Mouse (Mus musculus) cerebellum, postnatal 36 days (tissue): ENCODE data around the gene Prdm16.
A peak's percentile ranks its signal among the peaks of the same experiment; 100 is the strongest.

Experiments used
- DNase-seq, 2 experiments: peaks; one replicate each; pipeline ENCODE4 v3.0.0; 2021 to 2022; ENCODE audit warnings: mixed read lengths in 2 of 2

Prdm16 gene

DNA sequence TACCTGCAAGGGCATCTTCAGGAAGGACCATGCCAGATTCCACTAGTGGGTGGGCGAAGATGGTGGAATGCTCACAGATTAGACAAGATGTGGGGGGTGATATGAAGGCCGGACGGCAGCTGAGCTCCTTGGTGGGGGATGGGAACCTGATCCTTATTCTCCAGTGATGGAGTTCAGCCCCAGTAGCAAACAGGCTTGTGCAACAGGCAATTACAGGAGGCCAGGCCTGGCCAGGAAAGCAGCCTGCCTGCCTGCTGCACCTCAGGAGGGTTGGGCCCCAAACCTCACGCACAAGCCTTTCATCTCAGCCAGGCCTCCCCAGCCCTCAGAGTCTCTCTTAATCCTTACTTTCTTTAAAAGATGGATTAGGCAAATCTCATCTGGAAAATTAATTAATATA lies 124.9 kb downstream of the Prdm16 start:
- DNase-seq = no peak

DNA sequence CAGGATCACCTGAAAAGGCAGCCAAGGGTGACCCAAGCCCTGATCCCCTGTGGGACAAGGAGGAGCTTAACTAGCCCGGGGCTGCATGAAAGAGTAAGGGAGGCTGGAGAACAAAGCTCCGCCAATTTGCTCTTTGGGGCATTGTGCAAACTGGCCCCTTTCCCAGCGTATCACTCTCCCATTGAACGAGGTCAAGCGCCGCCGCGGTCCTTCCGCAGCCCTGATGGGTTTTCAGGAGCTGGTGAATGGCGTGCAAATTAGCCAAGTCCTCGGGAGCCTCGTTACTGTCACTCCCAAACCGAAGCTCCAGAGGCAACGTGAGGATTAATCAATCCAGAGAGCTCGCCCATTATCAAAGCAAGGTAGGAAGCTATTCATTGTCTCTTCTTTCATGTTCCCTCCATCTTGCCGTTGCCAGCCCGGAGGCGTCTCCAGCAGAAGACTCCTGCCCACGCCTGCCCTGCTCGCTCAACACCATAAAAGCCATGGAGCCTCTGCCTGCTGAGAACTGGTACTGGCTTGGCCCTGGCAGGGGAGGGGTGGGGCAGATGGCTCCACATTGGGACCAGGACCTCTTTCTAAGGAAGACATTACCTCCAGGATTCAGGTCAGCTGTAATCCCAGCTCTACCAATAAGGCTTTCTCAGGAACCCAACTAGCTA lies 129.8 kb downstream of the Prdm16 start:
- no peak for DNase-seq

DNA sequence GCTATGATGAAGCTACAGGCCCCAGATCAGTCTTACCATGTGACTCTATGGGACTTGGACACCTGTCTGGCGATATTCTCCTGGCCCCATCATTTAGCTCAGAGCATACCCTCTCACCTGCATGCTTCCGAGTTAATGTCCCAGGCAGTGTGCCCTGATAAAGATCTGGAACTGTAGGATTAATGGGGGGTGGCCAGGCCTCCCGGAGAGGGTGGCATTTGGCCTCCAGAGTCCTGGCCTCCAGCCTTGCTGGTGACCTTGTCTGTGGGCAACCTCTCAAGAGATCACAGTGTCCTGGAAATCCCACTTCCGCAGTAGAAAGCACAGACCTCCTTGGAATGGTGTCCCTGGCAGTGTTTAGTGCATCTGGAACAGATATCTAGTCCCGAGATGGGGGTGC lies 131.4 kb downstream of the Prdm16 start:
- no peak for DNase-seq

DNA sequence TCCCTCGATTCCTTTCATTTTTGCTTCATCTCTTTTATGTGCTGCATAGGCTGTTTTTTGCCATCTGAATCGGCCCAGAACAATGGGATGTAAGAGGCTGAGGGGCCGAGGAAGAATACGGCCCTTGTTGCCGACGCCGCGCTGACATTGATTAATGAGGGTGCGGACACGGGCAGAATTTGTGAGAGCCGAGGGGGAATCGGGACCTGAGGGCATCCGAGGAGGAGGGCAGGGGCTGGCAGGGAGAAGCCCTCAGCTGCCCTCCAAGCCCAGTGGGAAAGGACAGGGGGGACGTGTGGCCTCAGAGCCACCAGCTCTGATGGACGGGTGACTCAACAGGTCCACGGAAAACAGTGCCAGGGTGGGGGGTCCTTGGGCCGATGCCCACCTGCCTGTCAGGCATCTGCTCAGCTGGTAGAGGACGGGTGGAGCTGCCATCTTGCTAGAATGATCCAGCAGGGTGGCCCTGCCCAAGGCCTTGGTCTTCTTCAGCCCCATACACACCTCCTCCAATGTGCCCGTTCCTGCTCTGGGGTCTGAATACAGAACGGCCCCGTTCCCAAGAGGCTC lies 133.3 kb downstream of the Prdm16 start:
- no peak for DNase-seq

DNA sequence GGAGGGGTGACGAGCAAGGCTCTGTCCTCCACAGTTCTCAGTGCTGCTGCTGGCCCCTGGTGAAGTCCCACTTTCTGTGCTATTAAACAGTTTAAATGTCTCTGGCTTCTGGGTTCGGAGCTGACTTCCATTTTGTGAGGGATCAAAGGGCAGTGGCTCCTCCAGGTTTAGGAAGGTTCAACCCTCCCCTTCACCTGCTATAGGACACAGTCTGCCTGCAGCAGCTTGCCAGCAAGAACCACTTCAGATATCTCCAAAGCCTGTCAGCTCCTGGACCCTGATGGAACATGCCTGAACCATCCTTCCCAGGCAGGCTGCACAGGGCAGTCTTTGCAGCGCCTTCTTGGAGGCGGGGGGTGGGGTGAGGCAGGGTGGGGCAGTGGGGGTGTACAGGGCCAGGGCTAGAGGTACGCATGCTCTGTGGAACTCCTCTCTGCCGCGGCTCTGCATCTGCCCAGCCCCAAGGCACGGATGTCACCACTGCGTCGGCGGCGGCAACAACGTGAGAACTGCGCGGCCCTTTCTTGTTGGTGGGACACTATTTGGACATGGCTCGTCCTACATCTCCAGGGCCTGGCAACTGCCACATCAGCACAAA lies 134.2 kb downstream of the Prdm16 start:
- DNase-seq = no peak

DNA sequence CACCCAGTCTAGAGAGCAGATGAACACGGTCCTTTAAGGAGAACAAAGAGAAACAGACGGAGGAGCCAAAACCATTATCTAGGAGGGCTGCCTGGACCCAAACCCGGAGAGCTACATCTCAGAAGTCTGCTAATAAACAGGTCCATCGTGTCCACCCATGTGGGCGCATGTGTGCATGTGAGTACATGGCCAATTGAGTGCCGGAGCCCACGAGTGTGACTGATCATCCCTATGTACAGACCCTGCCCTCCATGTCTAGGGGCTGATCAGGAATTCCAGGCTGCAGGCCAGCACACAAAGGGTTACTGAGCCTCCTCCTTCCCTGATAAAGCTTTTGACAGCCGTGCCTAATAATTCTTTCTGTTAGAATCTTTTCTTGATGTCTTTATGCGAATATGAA lies 136.0 kb downstream of the Prdm16 start:
- no peak for DNase-seq

DNA sequence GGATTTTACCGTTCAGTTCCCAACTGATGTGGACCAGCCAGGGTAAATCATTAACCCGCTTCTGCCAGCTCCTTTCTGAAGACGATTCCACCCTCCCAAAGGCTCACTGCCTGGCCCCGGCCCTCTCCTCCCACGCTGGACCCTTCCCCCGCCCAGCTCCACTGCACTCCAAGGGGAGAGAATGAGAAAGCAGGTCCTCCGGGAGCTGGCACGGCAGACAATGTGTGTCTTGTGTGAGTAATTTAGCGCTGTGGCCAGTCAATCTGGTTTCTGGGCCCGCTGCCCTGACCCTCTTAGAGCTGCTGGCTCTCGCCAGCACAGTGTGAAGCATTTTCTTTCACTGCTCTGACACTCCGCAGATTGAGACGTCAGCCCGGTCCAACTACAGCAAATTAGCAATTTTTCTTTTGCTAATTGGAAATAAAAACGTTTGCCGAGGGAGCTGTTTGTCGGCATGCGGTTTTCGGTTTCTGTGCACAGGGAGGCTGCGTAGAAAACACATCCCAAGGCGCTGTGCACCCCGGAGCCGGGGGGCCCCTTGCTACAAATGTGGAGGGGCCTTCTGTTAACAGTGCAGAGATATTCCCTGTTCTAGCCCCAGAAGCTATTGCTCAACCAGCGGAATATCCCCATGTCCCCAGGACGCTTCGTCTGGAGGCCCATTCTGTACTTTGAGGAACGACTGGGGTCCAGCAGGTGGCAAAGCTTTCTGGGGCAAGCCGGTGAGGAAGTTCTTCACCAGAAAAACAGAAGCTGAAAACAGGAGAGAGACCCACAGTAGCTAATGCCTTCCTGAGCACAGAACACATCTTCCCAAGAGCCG lies 136.8 kb downstream of the Prdm16 start:
- peak; percentile 78 to 81 for DNase-seq

DNA sequence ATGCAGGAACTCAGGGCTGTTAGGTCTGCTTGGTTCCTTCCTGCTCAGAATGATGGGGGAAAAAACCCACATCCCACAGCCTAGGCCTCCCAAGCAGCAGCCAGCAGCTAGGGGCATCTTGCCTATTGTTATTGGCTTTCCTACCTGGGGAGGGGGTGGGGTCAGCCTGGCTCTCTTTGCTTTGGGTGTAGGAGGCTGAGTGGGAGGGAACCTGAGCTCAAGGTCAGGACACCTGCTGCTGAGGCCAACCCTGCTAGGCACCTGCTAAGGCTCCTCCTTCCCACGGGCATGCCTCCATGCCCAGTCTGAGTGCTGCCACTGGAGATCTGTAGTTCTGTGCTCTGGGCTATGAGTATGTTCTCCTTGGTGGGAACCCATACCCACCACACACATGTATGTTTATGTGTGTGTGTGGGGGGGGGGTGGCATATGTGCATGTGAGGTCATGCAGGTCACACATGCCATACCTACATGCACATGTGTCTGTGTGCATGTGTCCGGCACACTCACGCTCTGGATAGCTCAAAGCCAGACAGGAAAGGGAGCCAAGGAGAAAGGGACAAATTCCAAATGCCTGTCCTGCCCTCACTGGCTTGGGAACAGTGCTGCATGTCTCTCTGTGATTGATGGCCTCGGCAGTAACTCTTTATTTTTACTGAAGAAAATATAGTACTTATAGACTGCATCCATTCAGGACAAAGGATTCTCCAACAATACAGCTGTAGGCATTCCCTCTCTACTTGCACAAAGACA lies 139.1 kb downstream of the Prdm16 start:
- DNase-seq = no peak

DNA sequence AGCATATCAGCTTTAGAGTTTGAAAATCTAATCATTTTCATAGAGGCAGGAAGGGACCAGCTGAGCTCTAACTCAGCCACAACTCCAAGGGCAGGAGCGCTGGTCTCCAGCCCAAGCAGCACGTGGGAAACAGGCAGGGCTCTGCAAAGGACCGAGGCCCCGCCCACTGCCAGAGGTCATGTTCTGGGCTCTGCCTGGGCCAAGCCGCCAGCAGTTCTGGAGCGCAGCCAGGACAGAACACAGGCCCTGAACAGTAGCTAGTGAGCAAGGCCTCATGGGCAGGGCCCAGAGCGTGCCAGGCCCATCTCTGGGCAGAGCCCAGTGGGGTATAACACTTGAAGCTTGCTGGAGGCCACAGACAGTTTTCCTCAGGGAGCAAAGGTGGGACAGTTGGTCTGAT lies 139.7 kb downstream of the Prdm16 start:
- DNase-seq = peak; percentile 20 to 33

DNA sequence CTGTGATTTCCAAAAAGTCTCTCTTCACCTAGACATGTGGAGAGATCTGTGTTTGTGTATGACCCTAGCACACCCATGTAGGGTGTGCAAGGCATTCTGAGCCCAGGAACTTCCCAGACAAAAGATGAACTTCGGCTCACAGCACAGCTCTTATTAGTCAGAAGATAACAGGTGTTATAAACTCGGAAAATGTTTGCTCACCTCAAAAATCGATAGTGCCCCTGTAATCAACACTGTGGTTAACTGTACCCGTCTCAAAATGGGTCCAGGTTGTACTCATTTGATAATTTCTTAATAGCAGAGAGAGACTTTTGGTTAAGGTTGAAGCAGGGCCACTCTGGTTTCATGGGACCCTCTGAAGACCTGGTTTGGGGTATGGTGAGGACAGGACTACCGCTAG lies 140.2 kb downstream of the Prdm16 start:
- DNase-seq = no peak

DNA sequence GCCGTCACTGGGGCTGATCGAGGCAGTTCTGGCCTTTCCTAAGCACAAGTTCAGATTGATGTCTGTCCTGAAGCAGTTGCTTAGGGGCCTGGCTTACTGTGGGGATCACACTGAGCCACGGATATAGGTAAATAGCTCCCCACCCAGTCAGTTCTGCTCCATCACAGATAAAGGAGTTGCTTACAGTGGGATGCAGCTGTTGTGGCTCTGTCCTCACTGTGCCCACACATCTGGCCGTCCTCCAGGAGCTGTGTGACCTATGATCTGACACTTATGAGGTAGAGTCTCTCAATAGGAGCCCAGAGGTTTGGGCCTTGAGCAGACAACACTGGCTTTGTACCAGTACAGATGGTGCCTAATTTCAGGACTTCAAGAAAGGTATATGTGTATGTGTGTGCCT lies 142.7 kb downstream of the Prdm16 start:
- DNase-seq = no peak

DNA sequence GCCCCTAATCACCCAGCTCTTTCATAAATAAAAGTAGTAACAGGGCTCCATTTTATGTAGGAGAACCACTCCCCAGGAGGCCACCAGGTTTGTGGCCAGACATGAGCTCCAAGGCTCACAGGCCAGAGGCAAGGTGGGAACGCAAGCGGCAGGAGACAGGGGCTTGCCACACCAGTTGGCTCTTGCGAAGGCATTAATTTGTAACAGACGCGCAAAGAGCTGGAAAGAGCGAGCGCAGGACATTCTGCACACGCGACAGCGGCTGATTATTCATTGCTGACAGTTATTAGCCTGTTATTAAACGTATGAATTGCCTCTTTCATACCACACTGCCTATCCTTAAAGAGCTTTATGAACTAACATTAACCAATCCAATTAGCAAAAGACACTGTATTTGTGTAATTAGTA lies 144.0 kb downstream of the Prdm16 start:
- DNase-seq = no peak

DNA sequence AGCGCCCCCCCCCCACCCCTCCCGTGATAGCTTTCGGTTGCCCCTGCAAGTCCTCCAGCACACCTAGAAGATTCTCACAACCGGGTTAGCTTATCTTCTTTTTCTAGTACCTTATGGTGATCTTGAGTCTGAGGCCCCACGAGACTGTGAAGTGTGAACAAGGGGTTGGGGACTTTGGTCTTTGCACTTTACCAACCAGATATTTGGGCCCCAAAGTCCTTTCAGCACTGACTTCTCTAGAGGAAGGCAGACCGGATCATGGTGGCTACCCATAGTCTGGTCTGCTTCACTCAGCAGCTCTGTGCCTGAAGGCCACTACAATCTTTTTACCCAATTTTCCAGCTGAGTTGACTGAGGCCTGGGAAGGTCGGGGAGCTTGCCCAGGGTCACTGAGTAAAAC lies 144.4 kb downstream of the Prdm16 start:
- no peak for DNase-seq

DNA sequence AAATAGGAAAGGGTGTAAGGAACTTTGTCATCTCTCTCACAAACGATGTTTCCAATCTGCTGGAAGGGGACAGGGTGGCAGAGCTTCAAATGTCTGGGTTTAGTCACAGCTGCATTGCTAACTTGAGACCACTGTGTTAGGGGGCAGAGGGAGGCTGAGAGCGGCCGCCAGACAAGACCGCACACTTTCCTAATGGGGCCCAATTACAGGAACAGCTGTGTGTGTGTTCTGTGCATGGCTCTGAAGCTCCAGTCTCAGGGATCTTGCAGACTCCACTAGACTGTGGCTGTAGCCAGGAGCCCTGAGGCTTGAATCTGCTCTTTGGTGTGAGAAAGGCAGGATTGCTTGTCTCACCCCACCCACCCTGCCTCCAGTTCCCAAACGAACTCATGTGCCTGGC lies 148.6 kb downstream of the Prdm16 start:
- no peak for DNase-seq

DNA sequence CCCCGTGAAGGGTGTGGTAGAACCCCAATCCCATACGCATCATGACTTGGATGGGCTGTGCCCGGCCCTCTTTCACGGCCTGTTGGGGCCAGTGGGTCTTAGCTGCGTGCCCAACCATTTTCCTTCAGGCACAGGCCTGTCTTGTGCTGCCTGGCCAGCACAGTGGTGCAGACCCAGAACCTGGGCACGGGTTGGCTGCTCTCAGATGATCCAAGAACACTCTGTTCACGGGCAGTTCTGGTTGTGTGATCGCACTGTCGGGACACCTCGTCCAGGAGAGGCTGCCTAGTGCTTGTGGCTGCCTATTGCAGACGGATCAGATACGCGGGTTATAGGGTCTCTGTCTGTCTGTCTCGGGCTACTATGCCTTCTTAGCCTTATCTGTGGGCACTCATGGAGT lies 154.0 kb downstream of the Prdm16 start:
- DNase-seq = no peak

DNA sequence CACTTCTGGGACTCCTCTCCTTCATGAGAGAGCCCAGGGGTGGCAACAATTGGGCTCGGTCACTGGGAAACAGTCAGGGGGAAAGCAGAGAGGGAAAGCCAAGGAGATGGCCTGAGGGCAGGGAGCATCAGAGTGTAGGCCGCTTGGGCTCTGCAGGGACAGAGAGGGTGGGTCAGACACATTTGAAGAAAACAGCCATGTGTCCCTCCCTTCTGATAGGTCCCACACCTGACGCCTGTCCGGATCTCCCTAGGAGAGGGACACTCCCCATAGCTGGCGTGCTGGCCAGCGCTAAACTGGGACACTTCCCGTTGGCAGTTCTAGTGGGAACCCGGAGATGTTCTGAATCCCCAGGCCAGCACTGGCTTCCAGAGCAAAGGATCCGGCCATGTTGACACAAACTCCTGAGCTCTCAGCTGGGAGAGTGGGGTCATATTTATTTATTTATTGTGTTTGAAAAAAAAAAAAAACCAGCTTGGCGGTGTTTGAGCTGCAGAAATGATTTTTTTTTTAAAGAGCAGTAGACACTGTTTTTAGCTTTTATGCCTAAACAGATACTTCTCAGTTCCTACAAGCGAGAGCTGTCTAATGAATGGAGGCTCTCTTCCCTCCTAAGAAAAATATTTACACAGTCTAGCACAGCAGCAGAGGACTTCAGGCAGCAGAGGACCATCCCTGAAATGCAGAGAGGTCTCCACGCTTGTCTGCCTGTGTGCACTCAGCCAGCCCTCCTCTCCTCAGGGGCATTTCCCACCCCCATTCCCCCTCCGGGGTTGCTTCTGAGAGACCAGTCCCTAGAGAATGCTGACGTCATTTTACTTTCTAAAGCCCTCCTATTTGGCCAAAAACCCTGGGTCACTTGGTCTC lies 154.7 kb downstream of the Prdm16 start:
- no peak for DNase-seq

DNA sequence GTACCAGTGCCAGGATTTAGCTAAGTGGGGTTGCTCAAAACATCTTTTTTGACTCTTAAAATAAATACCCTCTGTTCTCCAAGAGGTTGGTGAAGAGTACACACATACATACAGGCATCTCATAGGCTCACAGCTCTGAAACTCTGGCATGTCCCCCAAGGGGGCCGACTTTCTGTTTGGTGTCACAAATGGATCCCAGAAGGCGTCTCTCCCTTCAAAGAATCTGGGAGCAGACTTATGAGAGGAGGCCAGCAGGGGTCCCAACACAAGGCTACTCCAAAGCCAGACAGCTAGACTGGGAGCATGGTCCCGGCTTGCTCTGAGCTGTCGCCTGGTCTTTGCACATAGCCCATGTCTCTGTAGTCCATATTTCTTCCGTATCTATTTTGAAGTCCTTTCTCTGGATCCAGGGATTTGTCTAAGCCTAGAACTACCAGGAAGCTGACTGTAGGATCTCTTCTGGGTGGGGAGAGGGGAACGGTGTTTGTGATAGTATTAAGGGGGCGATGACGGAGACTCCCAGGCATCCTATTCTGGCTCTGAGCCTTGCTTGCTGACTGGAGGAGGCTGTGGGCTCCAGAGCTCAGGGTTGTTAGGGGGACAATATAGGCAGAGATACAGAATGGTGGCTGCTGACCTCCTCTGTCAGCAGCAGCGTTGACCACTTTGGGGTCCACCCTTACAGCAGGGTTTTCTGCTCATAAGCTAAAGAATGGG lies 156.0 kb downstream of the Prdm16 start:
- no peak for DNase-seq

DNA sequence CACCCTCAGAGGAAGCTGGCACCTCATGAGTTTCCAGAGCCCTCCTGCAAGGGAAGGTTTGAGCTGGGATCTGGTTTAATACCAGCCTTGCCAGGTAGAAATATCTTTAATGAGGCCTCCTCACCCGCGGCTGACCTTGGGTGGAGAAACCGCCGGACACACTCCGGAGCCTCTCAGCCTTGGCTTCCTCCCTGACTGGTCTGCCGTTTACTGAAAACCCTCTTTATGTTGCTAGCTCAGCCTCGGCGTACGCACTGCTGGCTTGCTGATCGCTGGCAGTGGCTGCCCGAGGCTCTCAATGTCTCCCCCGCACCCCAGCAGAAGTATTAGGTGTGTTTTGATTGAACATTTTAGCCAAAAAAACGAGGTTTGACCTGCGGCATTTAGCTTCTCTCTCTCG lies 156.5 kb downstream of the Prdm16 start:
- DNase-seq = no peak

DNA sequence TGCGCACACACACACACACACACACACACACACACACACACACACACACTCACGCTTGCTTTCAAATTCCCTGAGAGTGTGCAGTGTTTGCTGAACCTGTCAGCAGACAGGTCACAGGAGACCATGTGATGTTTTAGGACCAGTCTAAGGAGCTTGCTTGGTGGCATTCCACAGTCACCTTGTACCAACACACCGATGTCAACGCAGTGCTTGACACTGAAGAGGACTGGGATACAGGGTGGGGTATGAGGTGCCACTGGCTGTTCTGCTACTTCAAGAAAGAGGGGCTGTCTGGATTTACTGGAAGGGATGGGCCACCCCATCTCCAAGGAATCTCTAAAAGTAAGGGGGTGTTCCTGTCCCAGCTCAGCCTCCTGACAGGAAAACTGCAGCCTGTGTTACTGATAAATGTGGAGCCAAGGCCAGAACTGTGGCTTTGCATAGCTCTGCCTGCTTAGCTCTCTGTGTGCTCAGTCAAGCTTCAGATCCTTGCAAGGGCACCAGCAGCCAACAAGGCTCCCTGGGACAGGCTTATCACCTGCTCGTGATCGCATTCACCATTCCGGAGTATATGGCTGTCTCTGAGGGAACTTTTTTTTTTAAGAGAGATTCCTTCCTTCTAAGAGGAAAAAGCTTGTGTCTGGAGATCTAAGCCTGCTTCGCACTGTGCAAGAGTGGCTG lies 157.6 kb downstream of the Prdm16 start:
- no peak for DNase-seq

DNA sequence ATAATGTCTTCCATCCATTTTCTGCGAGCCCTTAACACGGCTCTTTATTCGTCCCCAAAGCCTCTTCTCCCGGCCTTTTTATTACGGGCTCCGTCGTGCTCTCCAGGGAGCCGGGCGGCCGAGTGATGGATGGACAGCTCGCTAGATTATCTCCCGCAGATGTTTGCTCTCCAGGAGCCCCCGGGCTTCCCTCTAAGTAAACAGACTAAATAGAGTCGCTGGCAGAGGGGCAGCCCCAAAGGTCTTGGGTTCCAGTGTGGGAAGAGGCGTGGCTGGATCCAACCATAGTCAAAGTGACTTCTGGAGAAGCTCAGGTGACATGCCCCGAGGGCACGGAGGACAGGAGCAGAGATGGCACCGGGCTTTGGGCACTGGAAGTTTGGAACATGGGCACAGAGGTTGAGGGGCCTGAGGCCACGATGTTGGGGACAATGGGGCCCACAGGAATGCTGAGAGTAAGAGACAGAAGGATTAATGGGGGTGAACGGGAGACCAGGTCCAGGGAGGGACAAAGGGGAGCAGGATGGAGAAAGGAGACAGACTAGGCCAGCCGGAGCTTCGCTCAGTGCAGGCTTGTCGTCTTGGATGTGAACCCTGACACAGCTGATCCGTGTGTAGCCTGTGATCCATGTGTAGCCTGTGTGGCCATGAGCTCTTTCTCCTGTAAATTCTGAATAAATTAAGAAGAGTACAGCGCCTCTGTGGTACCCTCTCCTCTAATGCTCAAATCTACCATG lies 162.9 kb downstream of the Prdm16 start:
- no peak for DNase-seq
